Mouse (Mus musculus): ENCODE measurements at regions not wholly inside any gene's neighbourhood (a gene's known extent, or its start where the extent isn't known, plus 50 kb on each side); places are given as distances from the start of the nearest gene placed in this dataset.

DNA sequence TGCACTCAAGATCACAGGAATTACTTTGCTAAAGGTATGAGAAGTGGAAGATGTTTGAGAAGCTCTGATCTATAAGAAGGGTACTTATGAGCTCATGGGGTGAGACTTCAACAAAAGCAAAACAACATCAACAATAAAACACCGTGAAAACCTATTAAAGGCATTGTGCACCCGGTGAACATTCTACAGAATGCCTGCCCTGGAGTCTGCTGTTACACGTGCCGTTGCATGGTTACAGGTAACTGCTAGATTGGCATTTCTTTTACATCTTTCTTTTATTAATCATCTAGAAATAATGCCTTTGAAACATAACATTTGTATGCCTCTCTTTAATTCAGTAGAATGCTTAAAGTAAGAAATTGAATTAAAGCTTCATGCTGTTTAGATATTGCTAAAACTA lies 661.0 kb downstream of the Pcdh18 start:
- no peak for DNase-seq

DNA sequence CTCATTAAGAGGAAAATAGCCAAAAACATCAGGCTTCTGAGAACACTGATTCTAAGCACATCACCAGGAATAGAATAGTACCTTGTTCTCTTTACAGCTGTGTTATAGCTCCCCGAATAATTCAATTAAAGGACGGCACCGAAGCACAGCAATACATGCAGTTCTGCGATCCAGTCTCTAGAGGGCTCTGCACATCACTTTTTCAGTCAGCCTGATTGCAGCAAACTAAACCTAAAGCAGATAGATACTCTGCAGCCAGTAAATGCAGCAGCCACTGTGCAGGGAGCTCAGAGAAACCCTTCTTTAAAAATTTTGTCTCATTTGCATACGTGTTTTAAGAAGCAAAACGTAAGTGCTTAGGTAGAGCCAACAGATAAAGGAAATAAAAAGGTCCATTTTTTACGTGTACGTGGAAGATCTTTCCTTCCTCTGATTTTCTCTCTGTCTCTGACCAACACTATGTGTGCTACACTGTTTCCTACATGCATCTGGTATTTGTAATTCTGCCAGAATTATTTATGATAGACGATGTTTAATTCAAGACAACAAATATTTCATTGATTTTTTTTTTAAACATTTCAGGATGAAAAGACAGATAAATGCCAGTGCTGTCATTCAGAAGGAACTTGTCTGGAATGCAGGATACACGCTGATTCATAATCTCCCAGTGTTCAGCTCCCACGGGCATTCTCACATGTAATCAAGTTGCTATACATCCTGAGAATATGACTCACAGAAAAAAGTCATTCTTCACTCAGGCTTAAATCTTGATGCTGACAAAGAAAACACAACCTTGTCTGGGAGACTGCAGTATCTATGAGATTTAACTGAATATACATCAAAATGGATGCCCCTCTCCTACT lies 663.1 kb downstream of the Pcdh18 start:
- DNase-seq = peak; percentile 10

GRCm38 (mm10) chr3:49068801-49069200 lies 688.3 kb downstream of the Pcdh18 start:
- DNase-seq = no peak

DNA sequence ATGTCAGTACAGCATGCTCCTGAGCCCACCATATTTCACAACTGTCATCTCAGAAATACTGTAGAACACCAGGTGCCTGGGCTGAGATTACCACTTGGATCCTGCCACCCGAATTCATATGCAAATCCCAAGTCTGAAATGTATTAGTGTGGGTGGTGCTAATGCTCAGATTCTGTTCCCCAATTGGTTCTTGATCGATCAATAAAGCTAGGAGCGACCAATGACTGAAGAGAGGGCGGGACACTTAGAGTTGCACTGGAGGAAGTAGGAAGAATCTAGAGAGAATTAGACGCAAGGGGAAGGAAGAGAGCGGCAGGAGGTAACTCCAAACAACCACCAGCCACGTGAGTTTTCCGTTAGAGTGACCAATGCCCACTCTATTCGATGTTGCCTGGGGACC lies 695.0 kb downstream of the Pcdh18 start:
- DNase-seq = no peak

DNA sequence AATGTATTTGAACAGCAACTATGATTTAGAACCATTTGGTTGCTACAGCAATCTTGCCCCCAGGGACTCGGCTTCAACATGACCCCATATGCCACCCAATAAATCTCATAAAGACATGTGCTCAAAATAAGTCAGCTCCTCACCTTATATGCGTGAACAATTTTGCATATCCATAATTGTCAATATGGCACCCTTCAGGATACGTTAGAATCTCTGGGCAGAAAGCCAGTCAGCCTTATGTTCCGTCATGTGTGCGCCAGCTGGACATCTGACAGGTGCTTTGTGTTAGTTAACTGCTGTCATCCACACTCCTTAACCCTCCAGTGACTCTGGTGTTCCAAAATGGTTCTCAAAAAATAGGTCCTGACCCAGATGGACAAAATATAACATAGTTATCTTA lies 724.1 kb downstream of the Pcdh18 start:
- no peak for DNase-seq

- no peak for DNase-seq
Measured at GRCm38 (mm10) chr3:49009211-49009967, 747.7 kb downstream of the Pcdh18 start.
